ENCODE assay signal across 8 mouse cellular contexts in the genomic region with DNA sequence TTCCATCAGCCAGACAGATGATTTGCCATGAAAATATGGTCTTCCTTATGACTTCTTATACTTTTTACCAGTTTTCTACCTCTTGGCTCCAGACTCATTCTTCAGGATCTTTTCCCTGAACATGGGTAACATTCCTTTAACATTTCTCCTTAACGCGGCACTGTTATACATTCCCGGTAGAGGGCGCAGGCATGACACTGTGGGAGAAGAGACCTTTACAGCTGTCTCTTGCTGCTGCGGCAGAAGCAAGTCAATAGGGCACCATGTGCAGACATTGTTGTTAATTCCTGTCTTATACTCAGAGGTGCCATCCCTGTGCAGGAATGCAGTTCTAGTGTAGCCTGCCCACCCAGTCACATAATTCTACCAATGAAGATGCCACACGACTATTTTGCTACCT.
DNase-seq lines count a peak whose midpoint lies in the region; ATAC-seq and TF ChIP-seq lines count a peak whose summit lies in the region.

No protein-coding gene starts in this region.

- H3K9me3 ChIP-seq in hindbrain, embryonic 10.5 days: no peaks in the 10 kb centered on the region
- H3K9me3 ChIP-seq in hindbrain, embryonic 13.5 days: no peaks in the 10 kb centered on the region
- H3K9me3 ChIP-seq in forebrain, embryonic 13.5 days (replicated peaks): no peaks in the 10 kb centered on the region

- WGBS in hindbrain, embryonic 10.5 days: 23% methylated on average over 6 of the region's 6 CpGs
- WGBS in hindbrain, embryonic 13.5 days: 32% methylated on average over 6 of the region's 6 CpGs
- WGBS in forebrain, embryonic 13.5 days: 21% methylated on average over 6 of the region's 6 CpGs
- WGBS in lung, adult 2 months: 35% methylated on average over 6 of the region's 6 CpGs

- no peaks in the 10 kb centered on the region for H3K4me1 ChIP-seq in hindbrain, embryonic 10.5 days (replicated peaks)
- no peaks in the 10 kb centered on the region for H3K4me1 ChIP-seq in hindbrain, embryonic 13.5 days (replicated peaks)
- H3K4me1 ChIP-seq in forebrain, embryonic 13.5 days: no peaks in the 10 kb centered on the region
- no peaks in the 10 kb centered on the region for H3K4me1 ChIP-seq in lung, adult 2 months (ENCODE audit: control insufficient read depth, insufficient read depth, low read length)

- no peak overlapping the region for H3K9ac ChIP-seq in hindbrain, embryonic 13.5 days
- H3K9ac ChIP-seq in forebrain, embryonic 13.5 days: no peak overlapping the region

- H3K4me3 ChIP-seq in hindbrain, embryonic 10.5 days: no peak overlapping the region
- H3K4me3 ChIP-seq in hindbrain, embryonic 13.5 days: no peak overlapping the region
- no peak overlapping the region for H3K4me3 ChIP-seq in forebrain, embryonic 13.5 days
- no peak overlapping the region for H3K4me3 ChIP-seq in lung, adult 2 months (replicated peaks; ENCODE audit: extremely low read depth, low read depth, low read length)

- no peak overlapping the region for H3K27ac ChIP-seq in hindbrain, embryonic 10.5 days
- H3K27ac ChIP-seq in hindbrain, embryonic 13.5 days: no peak overlapping the region
- no peak overlapping the region for H3K27ac ChIP-seq in forebrain, embryonic 13.5 days

- no peak for ATAC-seq in hindbrain, embryonic 13.5 days (ENCODE audit: low FRiP score)
- peak; percentile 48; the same call in 1 of the 2 replicates for ATAC-seq in forebrain, embryonic 13.5 days

- no peaks in the 10 kb centered on the region for H3K27me3 ChIP-seq in hindbrain, embryonic 10.5 days (ENCODE audit: insufficient read depth, poor library complexity, severe bottlenecking)
- no peaks in the 10 kb centered on the region for H3K27me3 ChIP-seq in hindbrain, embryonic 13.5 days
- H3K27me3 ChIP-seq in forebrain, embryonic 13.5 days: no peaks in the 10 kb centered on the region

- 0 out of 2 replicates have a peak, but pooled peaks have one; percentile 7 for TF ChIP-seq CTCF in lung, adult 2 months (IDR thresholded peaks at IDR 0.05; ENCODE audit: insufficient read depth, low read length)

- H3K36me3 ChIP-seq in hindbrain, embryonic 10.5 days: no peaks in the 10 kb centered on the region
- no peaks in the 10 kb centered on the region for H3K36me3 ChIP-seq in hindbrain, embryonic 13.5 days
- no peaks in the 10 kb centered on the region for H3K36me3 ChIP-seq in forebrain, embryonic 13.5 days (ENCODE audit: poor library complexity, severe bottlenecking)

- TF ChIP-seq POLR2A in lung, adult 2 months (IDR thresholded peaks at IDR 0.05; ENCODE audit: borderline replicate concordance, extremely low read depth, low read depth, low read length): no peak

- peak; percentile 58 for DNase-seq in hindbrain, embryonic 10.5 days (ENCODE audit: low spot score)
- DNase-seq in CD4-positive helper T cell, adult 2 months (ENCODE audit: low read depth, low spot score): peak; percentile 3
- peak; percentile 16 for DNase-seq in WW6 (ENCODE audit: low read depth, low spot score)
- peak; percentile 2 for DNase-seq in lung, adult 2 months
- DNase-seq in yolk sac, embryonic 10.5 days (ENCODE audit: low spot score): peak; percentile 7
- no peak for DNase-seq in heart, adult 8-10 months (ENCODE audit: low spot score)

- H3K4me2 ChIP-seq in hindbrain, embryonic 13.5 days: no peak overlapping the region
- H3K4me2 ChIP-seq in forebrain, embryonic 13.5 days: no peak overlapping the region
